Mouse (Mus musculus) liver, embryonic 11.5 days (tissue): ENCODE measurements at regions not wholly inside any gene's neighbourhood (a gene's known extent, or its start where the extent isn't known, plus 50 kb on each side); places are given as distances from the start of the nearest gene placed in this dataset.

ENCODE experiments used
- ATAC-seq: fragments of 200-750 bp; cut with Nextera tagmentation; replicated peaks from 2 replicates; pipeline ENCODE4 v1.8.0; 2017; ENCODE audit warnings: moderate number of reproducible peaks, mild to moderate bottlenecking, moderate TSS enrichment, moderate library complexity; ENCODE audit not compliant: low FRiP score
- DNase-seq: peaks from one replicate; pipeline ENCODE4 v3.0.0-alpha.2; 2017; ENCODE audit warnings: low spot score
- H3K27ac ChIP-seq: fragments of 300-500 bp; sonication (generic); 2 replicates; pipeline ENCODE4 v1.5.1; 2014; ENCODE audit warnings: mild to moderate bottlenecking, low read depth, low read length, control low read depth
- H3K27me3 ChIP-seq: fragments of 300-500 bp; sonication (generic); replicated peaks from 2 replicates; pipeline ENCODE4 v1.6.1; 2014; ENCODE audit warnings: low read length, mixed read lengths; ENCODE audit not compliant: control insufficient read depth, insufficient read depth
- H3K36me3 ChIP-seq: fragments of 300-500 bp; sonication (generic); 2 replicates; pipeline ENCODE4 v1.6.1; 2014; ENCODE audit warnings: mild to moderate bottlenecking, low read length, moderate library complexity, mixed read lengths; ENCODE audit not compliant: control insufficient read depth, insufficient read depth
- H3K4me1 ChIP-seq: fragments of 300-500 bp; sonication (generic); replicated peaks from 2 replicates; pipeline ENCODE4 v1.6.1; 2014; ENCODE audit warnings: low read length, mixed read lengths; ENCODE audit not compliant: control insufficient read depth, insufficient read depth
- H3K4me2 ChIP-seq: fragments of 300-500 bp; sonication (generic); 2 replicates; pipeline ENCODE4 v1.6.1; 2014; ENCODE audit warnings: mild to moderate bottlenecking, control low read depth, moderate library complexity
- H3K4me3 ChIP-seq: fragments of 300-500 bp; sonication (generic); 2 replicates; pipeline ENCODE4 v1.5.1; 2014; ENCODE audit warnings: low read depth, low read length, control low read depth
- H3K9ac ChIP-seq: fragments of 300-500 bp; sonication (generic); 2 replicates; pipeline ENCODE4 v1.6.1; 2014; ENCODE audit warnings: low read depth, low read length, control low read depth
- H3K9me3 ChIP-seq: fragments of 300-500 bp; sonication (generic); 2 replicates; pipeline ENCODE4 v1.6.1; 2016; ENCODE audit warnings: low read length, inconsistent platforms, mixed read lengths; ENCODE audit not compliant: control insufficient read depth
- WGBS: fragments of 180-500 bp; shearing (Covaris S2); extraction: QIAGEN DNeasy Blood & Tissue Kit; methylation state at CpG from one replicate; pipeline ENCODE4 v1.1.7; 2014; 5-methylcytosine and 5-hydroxymethylcytosine counted together

GRCm38 (mm10) chr11:7361388-7361787 lies 147.7 kb upstream of the Igfbp3 start:
- Histone ChIP-seq H3K4me2 (no peak overlapping the region), H3K27ac (no peak overlapping the region), H3K9ac (no peak overlapping the region), H3K9me3 (no peaks in the 10 kb centered on the region), H3K4me3 (no peak overlapping the region), H3K27me3 (no peaks in the 10 kb centered on the region), H3K36me3 (no peaks in the 10 kb centered on the region), H3K4me1 (no peaks in the 10 kb centered on the region)
- 91% methylated on average over 3 of the region's 3 CpGs for WGBS
- DNase-seq = no peak
- ATAC-seq = no peak

DNA sequence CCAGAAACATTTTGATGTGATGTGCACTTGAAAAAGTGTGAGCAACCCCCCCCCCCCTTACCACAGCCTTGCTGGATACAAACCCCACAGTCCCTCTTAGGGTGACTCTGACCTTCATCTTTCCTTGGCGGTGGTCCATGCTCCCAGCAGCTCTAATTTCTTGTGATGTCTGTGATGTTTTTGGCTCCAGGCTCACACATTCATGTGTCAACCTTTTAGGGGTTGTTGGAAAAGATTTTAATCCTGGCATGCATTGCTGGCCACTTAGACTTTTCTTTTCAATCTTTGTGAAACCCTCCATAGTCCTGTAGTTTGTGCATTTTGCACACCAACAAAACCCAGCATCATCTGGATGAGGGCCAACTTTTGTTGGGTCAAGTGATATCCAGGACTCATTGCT lies 134.9 kb upstream of the Igfbp3 start:
- H3K27ac ChIP-seq = no peak overlapping the region
- no peak overlapping the region for H3K9ac ChIP-seq
- WGBS = 85% methylated on average over 1 of the region's 1 CpGs
- no peak overlapping the region for H3K4me2 ChIP-seq
- H3K4me1 ChIP-seq = no peaks in the 10 kb centered on the region
- DNase-seq = no peak
- H3K9me3 ChIP-seq = no peaks in the 10 kb centered on the region
- H3K27me3 ChIP-seq = no peaks in the 10 kb centered on the region
- no peak for ATAC-seq
- H3K36me3 ChIP-seq = no peaks in the 10 kb centered on the region
- H3K4me3 ChIP-seq = no peak overlapping the region

DNA sequence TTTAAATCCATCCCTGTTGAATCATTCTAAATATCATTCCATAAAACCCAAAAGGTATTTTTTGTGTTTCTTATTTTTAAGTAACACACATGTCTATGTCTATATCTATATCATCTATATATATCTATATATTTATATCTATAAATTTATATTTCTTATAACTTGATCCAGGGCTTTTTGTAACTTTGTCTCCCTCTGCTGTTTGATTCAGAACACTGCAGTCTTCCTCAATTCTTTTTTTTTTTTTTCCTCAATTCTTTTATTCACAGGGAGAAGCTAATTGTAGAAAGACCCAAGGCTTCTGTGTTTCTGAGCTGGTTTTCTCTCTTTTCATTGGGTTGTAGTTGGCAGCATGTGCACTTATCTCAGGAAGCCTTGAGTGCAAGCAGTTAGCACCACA lies 124.1 kb upstream of the Igfbp3 start:
- no peak overlapping the region for H3K4me2 ChIP-seq
- no peak overlapping the region for H3K27ac ChIP-seq
- H3K27me3 ChIP-seq = no peaks in the 10 kb centered on the region
- no peak for ATAC-seq
- H3K9ac ChIP-seq = no peak overlapping the region
- H3K36me3 ChIP-seq = no peaks in the 10 kb centered on the region
- no peak overlapping the region for H3K4me3 ChIP-seq
- no peaks in the 10 kb centered on the region for H3K4me1 ChIP-seq
- DNase-seq = no peak
- H3K9me3 ChIP-seq = peaks cover 5% of the 10 kb centered on the region

GRCm38 (mm10) chr11:7317409-7317970 lies 103.8 kb upstream of the Igfbp3 start:
- 53% methylated on average over 3 of the region's 3 CpGs for WGBS

GRCm38 (mm10) chr11:7296252-7296651 lies 82.5 kb upstream of the Igfbp3 start:
- no peak overlapping the region for H3K4me2 ChIP-seq
- ATAC-seq (no peak), DNase-seq (no peak)
- no peaks in the 10 kb centered on the region for H3K4me1 ChIP-seq
- no peaks in the 10 kb centered on the region for H3K36me3 ChIP-seq
- no peaks in the 10 kb centered on the region for H3K9me3 ChIP-seq
- H3K27ac ChIP-seq = no peak overlapping the region
- no peak overlapping the region for H3K4me3 ChIP-seq
- H3K9ac ChIP-seq = no peak overlapping the region
- no peaks in the 10 kb centered on the region for H3K27me3 ChIP-seq

More at GRCm38 (mm10) chr11:7317409-7317970, 103.8 kb upstream of the Igfbp3 start:
- ATAC-seq (no peak), DNase-seq (no peak)
- H3K9me3 ChIP-seq = no peaks in the 10 kb centered on the region
- H3K27ac ChIP-seq = no peak overlapping the region
- H3K4me3 ChIP-seq = no peak overlapping the region
- H3K27me3 ChIP-seq = no peaks in the 10 kb centered on the region
- no peaks in the 10 kb centered on the region for H3K4me1 ChIP-seq
- no peaks in the 10 kb centered on the region for H3K36me3 ChIP-seq
- H3K9ac ChIP-seq = no peak overlapping the region
- H3K4me2 ChIP-seq = no peak overlapping the region

DNA sequence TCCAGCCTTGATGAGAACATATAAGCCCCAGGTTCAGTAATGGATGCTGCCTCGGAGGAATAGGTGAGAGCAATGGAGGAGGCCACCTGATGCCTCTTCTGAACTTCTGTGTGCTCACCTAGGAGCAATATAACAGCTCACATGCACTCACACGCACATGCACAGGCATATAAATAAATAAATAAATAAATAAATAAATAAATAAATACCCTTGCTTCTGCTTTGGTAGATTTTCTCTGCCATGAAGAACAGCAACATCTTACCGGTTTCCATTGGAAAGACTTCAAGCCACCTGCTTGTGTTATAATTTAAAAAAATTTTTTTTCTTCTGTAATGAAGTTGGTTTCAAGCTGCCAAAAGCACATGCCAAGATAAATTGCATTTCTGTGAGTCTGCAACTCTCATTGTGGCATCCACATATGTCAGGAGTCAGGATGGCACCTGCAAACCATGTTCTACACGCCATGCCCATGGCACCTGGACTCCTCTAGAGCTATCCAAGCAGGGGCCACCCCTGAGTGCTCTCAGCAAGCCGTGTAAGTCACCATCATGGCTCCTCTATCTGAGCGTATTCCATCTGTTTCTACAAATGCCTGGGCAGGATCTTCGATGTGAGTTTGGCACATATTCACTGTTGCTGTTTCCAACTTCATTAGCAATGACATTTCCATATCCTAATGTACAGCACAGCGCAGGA lies 75.7 kb upstream of the Igfbp3 start:
- H3K27ac ChIP-seq = no peak overlapping the region
- no peak overlapping the region for H3K9ac ChIP-seq
- no peaks in the 10 kb centered on the region for H3K27me3 ChIP-seq
- DNase-seq (no peak), ATAC-seq (no peak)
- H3K4me2 ChIP-seq = no peak overlapping the region
- H3K9me3 ChIP-seq = no peaks in the 10 kb centered on the region
- H3K4me1 ChIP-seq = no peaks in the 10 kb centered on the region
- 79% methylated on average over 8 of the region's 8 CpGs for WGBS
- no peaks in the 10 kb centered on the region for H3K36me3 ChIP-seq
- H3K4me3 ChIP-seq = no peak overlapping the region

DNA sequence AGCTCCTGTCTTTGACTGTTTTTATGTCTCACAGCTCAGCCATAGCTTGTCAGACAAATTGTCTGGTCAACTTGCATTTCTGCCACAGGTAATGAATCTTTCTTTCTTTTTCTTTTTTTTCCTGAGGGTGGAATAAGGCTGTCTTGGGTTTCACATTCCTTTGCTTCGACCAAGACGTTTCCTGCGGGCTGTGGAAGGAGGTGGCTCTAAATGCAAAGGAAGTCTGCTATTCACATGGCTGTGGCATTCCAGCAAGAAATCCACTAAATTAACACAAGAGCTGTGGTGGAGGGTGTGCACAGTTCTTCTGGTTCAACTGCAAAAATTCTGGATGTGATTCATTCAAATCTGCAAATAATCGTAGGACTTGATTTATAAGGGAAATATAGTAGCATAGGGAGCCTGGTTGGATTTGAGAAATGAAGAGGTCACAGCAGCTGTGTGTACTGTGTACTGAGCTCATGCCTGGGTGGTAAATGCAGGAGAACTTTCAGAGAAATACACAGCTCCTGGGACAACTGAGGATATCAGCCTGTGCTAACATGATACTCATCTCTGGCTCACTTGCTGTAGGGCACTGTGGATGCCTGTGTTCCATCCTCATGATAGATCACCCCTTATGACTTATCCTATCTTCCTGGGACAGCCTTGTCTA lies 71.2 kb upstream of the Igfbp3 start:
- Histone ChIP-seq H3K4me1 (no peaks in the 10 kb centered on the region), H3K27me3 (no peaks in the 10 kb centered on the region), H3K36me3 (no peaks in the 10 kb centered on the region), H3K27ac (no peak overlapping the region), H3K4me2 (no peak overlapping the region), H3K4me3 (no peak overlapping the region), H3K9ac (no peak overlapping the region), H3K9me3 (no peaks in the 10 kb centered on the region)
- DNase-seq (no peak), ATAC-seq (no peak)
- WGBS = 46% methylated on average over 4 of the region's 4 CpGs

DNA sequence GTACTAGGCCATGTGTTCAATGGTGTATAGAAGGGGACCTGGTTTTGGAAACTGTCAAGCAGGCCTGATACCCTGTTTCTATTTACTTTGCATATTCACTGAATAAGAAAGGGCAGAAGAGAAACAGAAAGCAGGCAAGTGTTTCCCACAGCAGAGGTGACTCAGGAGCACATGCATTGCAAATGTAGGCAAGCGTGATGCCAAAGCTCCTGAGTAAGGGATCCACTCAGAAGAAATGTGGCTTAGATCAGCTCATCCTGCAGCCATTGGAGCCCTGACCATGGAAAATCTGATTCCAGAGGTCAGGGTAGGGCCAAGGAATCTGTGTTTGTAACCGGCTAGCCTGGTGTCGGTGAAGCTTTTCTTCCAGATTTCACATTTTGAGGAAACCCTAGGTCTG lies 69.3 kb upstream of the Igfbp3 start:
- DNase-seq = no peak
- Histone ChIP-seq H3K27me3 (no peaks in the 10 kb centered on the region), H3K27ac (no peak overlapping the region), H3K4me2 (no peak overlapping the region), H3K9ac (no peak overlapping the region), H3K9me3 (no peaks in the 10 kb centered on the region), H3K4me1 (no peaks in the 10 kb centered on the region), H3K4me3 (no peak overlapping the region), H3K36me3 (no peaks in the 10 kb centered on the region)
- 89% methylated on average over 3 of the region's 3 CpGs for WGBS
- no peak for ATAC-seq

DNA sequence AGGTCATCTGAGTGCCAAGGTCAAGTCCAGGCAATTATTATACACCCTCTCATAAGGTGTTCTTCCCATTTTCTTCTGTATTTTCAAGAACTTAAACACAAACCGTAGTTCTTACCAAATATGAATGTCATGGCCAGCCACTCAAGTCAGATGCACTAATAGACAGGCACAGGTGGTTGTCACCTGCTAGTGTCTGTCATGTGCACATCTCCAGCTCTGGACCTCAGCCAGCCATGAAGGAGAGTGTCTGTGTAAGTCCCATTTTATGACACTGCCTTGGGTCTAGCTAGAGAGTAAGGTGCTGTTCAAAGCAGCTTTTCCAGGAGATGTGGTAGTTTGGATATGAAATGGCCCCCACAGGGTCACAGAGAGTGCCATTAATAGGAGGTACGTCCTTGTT lies 68.5 kb upstream of the Igfbp3 start:
- Histone ChIP-seq H3K9ac (no peak overlapping the region), H3K4me3 (no peak overlapping the region), H3K9me3 (no peaks in the 10 kb centered on the region), H3K36me3 (no peaks in the 10 kb centered on the region), H3K4me1 (no peaks in the 10 kb centered on the region), H3K27ac (no peak overlapping the region), H3K4me2 (no peak overlapping the region), H3K27me3 (no peaks in the 10 kb centered on the region)
- ATAC-seq (no peak), DNase-seq (no peak)
- 84% methylated on average over 2 of the region's 2 CpGs for WGBS
